Mouse (Mus musculus) cerebellum, adult 2 months (tissue): Measurements from ENCODE around the gene Ung.

Source experiments
- CTCF ChIP-seq: fragments of 200-500 bp; IDR thresholded peaks from 2 replicates; pipeline ENCODE4 v1.5.1; 2011; ENCODE audit warnings: low read depth, mild to moderate bottlenecking, control low read depth, low read length, moderate library complexity, borderline replicate concordance; ENCODE audit not compliant: insufficient read depth
- POLR2A ChIP-seq: fragments of 200-500 bp; IDR thresholded peaks from 2 replicates; pipeline ENCODE4 v1.6.1; 2011; ENCODE audit warnings: low read length, control low read depth, borderline replicate concordance; ENCODE audit not compliant: insufficient read depth

DNA sequence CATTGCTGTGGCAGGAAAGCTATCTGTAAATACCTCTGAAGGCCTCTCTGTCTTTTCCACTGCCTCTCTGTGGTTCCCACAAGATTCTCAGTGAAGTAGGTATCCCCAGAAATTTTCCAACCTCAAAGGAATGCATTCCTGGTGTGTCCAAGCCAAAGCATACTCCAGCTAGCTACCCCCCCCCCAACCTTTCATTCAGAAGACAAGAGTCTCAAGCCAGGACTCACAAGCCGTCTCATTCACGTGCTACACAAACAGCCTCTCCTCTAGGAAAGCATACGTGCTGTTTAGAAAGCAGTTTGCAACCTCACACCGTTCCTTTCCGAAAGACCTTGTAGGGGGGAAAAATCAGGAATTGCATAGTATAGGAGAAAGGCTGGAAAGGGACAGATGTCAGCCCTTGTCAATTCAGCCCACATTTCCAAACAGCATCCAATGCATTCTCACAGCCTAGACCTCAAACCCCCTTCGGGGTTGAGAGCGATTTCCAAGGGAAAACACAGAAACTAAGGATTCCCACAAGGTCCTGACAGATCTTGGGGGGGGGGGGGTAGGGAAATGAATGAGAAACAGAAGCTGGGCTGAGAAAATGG, 39.7 kb upstream of the Ung start:
- TF ChIP-seq CTCF (no peak), POLR2A (no peak)
